Mouse (Mus musculus) brown adipose tissue, adult 24 weeks (tissue): ENCODE measurements at regions not wholly inside any gene's neighbourhood (a gene's known extent, or its start where the extent isn't known, plus 50 kb on each side); places are given as distances from the start of the nearest gene placed in this dataset.
"Not testable (repeated sequence)": the region's sequence is repeated elsewhere in the genome, so short reads cannot be mapped to it uniquely, and the experiment has no call there.

Source experiments
- H3K27ac ChIP-seq: fragments of 200-500 bp; replicated peaks from 2 replicates; pipeline ENCODE4 v1.5.1; 2012; ENCODE audit warnings: low read depth, mild to moderate bottlenecking, low read length
- H3K4me1 ChIP-seq: fragments of 200-500 bp; 2 replicates; pipeline ENCODE4 v1.6.1; 2012; ENCODE audit warnings: low read length, mixed read lengths; ENCODE audit not compliant: control insufficient read depth, insufficient read depth, insufficient read length
- H3K4me3 ChIP-seq: fragments of 200-500 bp; 2 replicates; pipeline ENCODE4 v1.5.1; 2012; ENCODE audit warnings: low read depth, mild to moderate bottlenecking, low read length, moderate library complexity; ENCODE audit not compliant: insufficient read depth

GRCm38 (mm10) chr12:54534910-54535309 lies 121.5 kb downstream of the Sptssa start:
- H3K4me1 ChIP-seq, result no peaks in the 10 kb centered on the region
- no peak overlapping the region for H3K4me3 ChIP-seq
- H3K27ac ChIP-seq, result no peak overlapping the region

GRCm38 (mm10) chr12:54533134-54533533 lies 123.2 kb downstream of the Sptssa start:
- no peak overlapping the region for H3K4me3 ChIP-seq
- H3K27ac ChIP-seq, result no peak overlapping the region

GRCm38 (mm10) chr12:54532062-54532461 lies 124.3 kb downstream of the Sptssa start:
- Histone ChIP-seq H3K4me3 (no peak overlapping the region), H3K27ac (no peak overlapping the region), H3K4me1 (no peaks in the 10 kb centered on the region)

More at GRCm38 (mm10) chr12:54533134-54533533, 123.2 kb downstream of the Sptssa start:
- no peaks in the 10 kb centered on the region for H3K4me1 ChIP-seq

GRCm38 (mm10) chr12:54528046-54528445 lies 128.3 kb downstream of the Sptssa start:
- H3K4me3 ChIP-seq, result no peak overlapping the region
- H3K27ac ChIP-seq, result no peak overlapping the region
- H3K4me1 ChIP-seq, result no peaks in the 10 kb centered on the region

GRCm38 (mm10) chr12:54527577-54527976 lies 128.8 kb downstream of the Sptssa start:
- H3K4me3 ChIP-seq, result no peak overlapping the region
- no peaks in the 10 kb centered on the region for H3K4me1 ChIP-seq

GRCm38 (mm10) chr12:54520406-54520805 lies 136.0 kb downstream of the Sptssa start:
- no peaks in the 10 kb centered on the region for H3K4me1 ChIP-seq

More at GRCm38 (mm10) chr12:54527577-54527976, 128.8 kb downstream of the Sptssa start:
- no peak overlapping the region for H3K27ac ChIP-seq

GRCm38 (mm10) chr12:54519370-54519769 lies 137.0 kb downstream of the Sptssa start:
- H3K4me3 ChIP-seq, result no peak overlapping the region
- H3K27ac ChIP-seq, result no peak overlapping the region
- H3K4me1 ChIP-seq, result no peaks in the 10 kb centered on the region

More at GRCm38 (mm10) chr12:54520406-54520805, 136.0 kb downstream of the Sptssa start:
- H3K27ac ChIP-seq, result no peak overlapping the region
- H3K4me3 ChIP-seq, result no peak overlapping the region

GRCm38 (mm10) chr12:54517265-54517664 lies 139.1 kb downstream of the Sptssa start:
- Histone ChIP-seq H3K27ac (no peak overlapping the region), H3K4me3 (no peak overlapping the region)

GRCm38 (mm10) chr12:54516463-54516862 lies 139.9 kb downstream of the Sptssa start:
- H3K27ac ChIP-seq, result no peak overlapping the region
- H3K4me3 ChIP-seq, result no peak overlapping the region
- no peaks in the 10 kb centered on the region for H3K4me1 ChIP-seq

More at GRCm38 (mm10) chr12:54517265-54517664, 139.1 kb downstream of the Sptssa start:
- H3K4me1 ChIP-seq, result no peaks in the 10 kb centered on the region

- not testable (repeated sequence) for H3K4me1 ChIP-seq, H3K27ac ChIP-seq, H3K4me3 ChIP-seq
These were observed 140.3 kb downstream of the Sptssa start for GRCm38 (mm10) chr12:54516039-54516438.

- no peak overlapping the region for H3K4me3 ChIP-seq
- H3K4me1 ChIP-seq, result peaks cover 7% of the 10 kb centered on the region
- no peak overlapping the region for H3K27ac ChIP-seq
These were observed 146.5 kb downstream of the Sptssa start for GRCm38 (mm10) chr12:54509903-54510302.

GRCm38 (mm10) chr12:54502775-54503174 lies 153.6 kb downstream of the Sptssa start:
- Histone ChIP-seq H3K4me1 (no peaks in the 10 kb centered on the region), H3K4me3 (no peak overlapping the region), H3K27ac (no peak overlapping the region)

- H3K4me3 ChIP-seq, result no peak overlapping the region
- H3K27ac ChIP-seq, result no peak overlapping the region
- H3K4me1 ChIP-seq, result no peaks in the 10 kb centered on the region
These were observed 156.4 kb downstream of the Sptssa start for GRCm38 (mm10) chr12:54499963-54500362.

- no peak overlapping the region for H3K27ac ChIP-seq
These were observed 160.5 kb downstream of the Sptssa start for GRCm38 (mm10) chr12:54495701-54496374.

GRCm38 (mm10) chr12:54494756-54495375 lies 161.5 kb downstream of the Sptssa start:
- H3K4me1 ChIP-seq, result no peaks in the 10 kb centered on the region
- no peak overlapping the region for H3K27ac ChIP-seq
- H3K4me3 ChIP-seq, result no peak overlapping the region

More at GRCm38 (mm10) chr12:54495701-54496374, 160.5 kb downstream of the Sptssa start:
- Histone ChIP-seq H3K4me3 (no peak overlapping the region), H3K4me1 (no peaks in the 10 kb centered on the region)

- no peak overlapping the region for H3K27ac ChIP-seq
- no peaks in the 10 kb centered on the region for H3K4me1 ChIP-seq
- H3K4me3 ChIP-seq, result no peak overlapping the region
These were observed 163.6 kb downstream of the Sptssa start for GRCm38 (mm10) chr12:54492737-54493136.
